In genomic region chr10:84879823-84880571, GRCm38 (mm10) we compare ENCODE assay signal across 24 mouse cellular contexts. TPM values are rescaled to one million over a fixed set of nuclear protein-coding genes. Genes with fewer than 3 reads are reported as not detected.
DNase-seq lines count a peak whose midpoint lies in the region; ATAC-seq and TF ChIP-seq lines count a peak whose summit lies in the region.
"Had no signal": no experiment of that assay in that cellular context is flagged by ENCODE, and none has a peak within 500 bp of the region (broad histone marks: within the 10 kb centered on the region; RNA-seq: fewer than 3 reads in every experiment).

No protein-coding gene starts in this region.

- no peak overlapping the region for H3K27ac ChIP-seq in hindbrain, embryonic 10.5 days
- no peak overlapping the region for H3K27ac ChIP-seq in hindbrain, postnatal 0 days
- no peak overlapping the region for H3K27ac ChIP-seq in kidney, postnatal 0 days
- H3K27ac ChIP-seq in midbrain, embryonic 11.5 days (ENCODE audit: low read depth, low read length) = no peak overlapping the region
- no peak overlapping the region for H3K27ac ChIP-seq in midbrain, postnatal 0 days (ENCODE audit: low read depth, low read length)
- no peak overlapping the region for H3K27ac ChIP-seq in hindbrain, embryonic 13.5 days
- H3K27ac ChIP-seq: embryonic facial prominence, embryonic 13.5 days; forebrain, embryonic 13.5 days; heart, adult 2 months; heart, embryonic 13.5 days; liver, embryonic 13.5 days; macrophage had no signal

- peaks cover 11% of the 10 kb centered on the region for H3K4me1 ChIP-seq in hindbrain, embryonic 10.5 days (replicated peaks)
- H3K4me1 ChIP-seq in hindbrain, postnatal 0 days (ENCODE audit: insufficient read depth, low read length) = no peaks in the 10 kb centered on the region
- H3K4me1 ChIP-seq in kidney, postnatal 0 days (replicated peaks; ENCODE audit: insufficient read depth, low read length) = no peaks in the 10 kb centered on the region
- H3K4me1 ChIP-seq in midbrain, embryonic 11.5 days (ENCODE audit: control insufficient read depth, insufficient read depth, low read length) = peaks cover 3% of the 10 kb centered on the region; the same call in 1 of the 2 replicates
- no peaks in the 10 kb centered on the region for H3K4me1 ChIP-seq in midbrain, postnatal 0 days (ENCODE audit: insufficient read depth, low read length)
- H3K4me1 ChIP-seq in hindbrain, embryonic 13.5 days (replicated peaks) = peaks cover 5% of the 10 kb centered on the region
- H3K4me1 ChIP-seq: embryonic facial prominence, embryonic 13.5 days; forebrain, embryonic 13.5 days; heart, embryonic 13.5 days; liver, embryonic 13.5 days had no signal

- H3K36me3 ChIP-seq in hindbrain, embryonic 10.5 days = peaks cover 63% of the 10 kb centered on the region
- no peaks in the 10 kb centered on the region for H3K36me3 ChIP-seq in hindbrain, postnatal 0 days (ENCODE audit: insufficient read depth, low read length)
- H3K36me3 ChIP-seq in kidney, postnatal 0 days (ENCODE audit: insufficient read depth, low read length) = no peaks in the 10 kb centered on the region
- 0 out of 2 replicates have a peak, but pooled peaks cover 4% of the 10 kb centered on the region for H3K36me3 ChIP-seq in midbrain, embryonic 11.5 days (ENCODE audit: control insufficient read depth, insufficient read depth, low read length)
- H3K36me3 ChIP-seq in midbrain, postnatal 0 days (ENCODE audit: insufficient read depth, low read length) = no peaks in the 10 kb centered on the region
- H3K36me3 ChIP-seq in hindbrain, embryonic 13.5 days = no peaks in the 10 kb centered on the region
- H3K36me3 ChIP-seq: embryonic facial prominence, embryonic 13.5 days; heart, embryonic 13.5 days; liver, embryonic 13.5 days had no signal

- no peak overlapping the region for H3K4me2 ChIP-seq in hindbrain, postnatal 0 days (ENCODE audit: low read depth, low read length)
- no peak overlapping the region for H3K4me2 ChIP-seq in kidney, postnatal 0 days (ENCODE audit: low read length)
- no peak overlapping the region for H3K4me2 ChIP-seq in midbrain, embryonic 11.5 days
- H3K4me2 ChIP-seq in midbrain, postnatal 0 days (ENCODE audit: low read depth, low read length, poor library complexity, severe bottlenecking) = no peak overlapping the region
- H3K4me2 ChIP-seq in hindbrain, embryonic 13.5 days = no peak overlapping the region
- H3K4me2 ChIP-seq: embryonic facial prominence, embryonic 13.5 days; forebrain, embryonic 13.5 days; heart, embryonic 13.5 days; liver, embryonic 13.5 days; lung, embryonic 14.5 days had no signal

- no peaks in the 10 kb centered on the region for H3K9me3 ChIP-seq in hindbrain, embryonic 10.5 days
- H3K9me3 ChIP-seq in hindbrain, postnatal 0 days (ENCODE audit: low read length) = no peaks in the 10 kb centered on the region
- no peaks in the 10 kb centered on the region for H3K9me3 ChIP-seq in kidney, postnatal 0 days (replicated peaks; ENCODE audit: low read length)
- H3K9me3 ChIP-seq in midbrain, embryonic 11.5 days (ENCODE audit: control insufficient read depth, low read length) = no peaks in the 10 kb centered on the region
- no peaks in the 10 kb centered on the region for H3K9me3 ChIP-seq in midbrain, postnatal 0 days (ENCODE audit: low read length)
- H3K9me3 ChIP-seq in hindbrain, embryonic 13.5 days = no peaks in the 10 kb centered on the region
- H3K9me3 ChIP-seq: embryonic facial prominence, embryonic 13.5 days; forebrain, embryonic 13.5 days; heart, embryonic 13.5 days; liver, embryonic 13.5 days had no signal

- H3K27me3 ChIP-seq in hindbrain, embryonic 10.5 days (ENCODE audit: insufficient read depth, poor library complexity, severe bottlenecking) = no peaks in the 10 kb centered on the region
- no peaks in the 10 kb centered on the region for H3K27me3 ChIP-seq in hindbrain, postnatal 0 days (ENCODE audit: insufficient read depth, low read length)
- H3K27me3 ChIP-seq in kidney, postnatal 0 days (ENCODE audit: insufficient read depth, low read length) = no peaks in the 10 kb centered on the region
- H3K27me3 ChIP-seq in midbrain, embryonic 11.5 days (ENCODE audit: control insufficient read depth, insufficient read depth, low read length) = no peaks in the 10 kb centered on the region
- no peaks in the 10 kb centered on the region for H3K27me3 ChIP-seq in midbrain, postnatal 0 days (ENCODE audit: insufficient read depth, low read length)
- H3K27me3 ChIP-seq in hindbrain, embryonic 13.5 days = no peaks in the 10 kb centered on the region
- H3K27me3 ChIP-seq: embryonic facial prominence, embryonic 13.5 days; forebrain, embryonic 13.5 days; liver, embryonic 13.5 days had no signal

- peak; percentile 26 for DNase-seq in hindbrain, embryonic 10.5 days (ENCODE audit: low spot score)
- no peak for DNase-seq in hindbrain, postnatal 0 days (ENCODE audit: low spot score)
- peak; percentile 23 for DNase-seq in kidney, postnatal 0 days (ENCODE audit: low spot score)
- no peak for DNase-seq in kidney, adult 18-20 months
- no peak for DNase-seq in midbrain, embryonic 11.5 days (ENCODE audit: low spot score, missing footprints)
- no peak for DNase-seq in midbrain, postnatal 0 days (ENCODE audit: low spot score)
- DNase-seq in left cerebral cortex, postnatal 4 days = no peak
- DNase-seq: adrenal gland, postnatal 25 days; cerebellum, adult 9-11 months; gastrocnemius, postnatal 36 days; heart, adult 2 months; kidney, adult 11 months; liver, embryonic 13.5 days; lung, embryonic 14.5 days; retina, postnatal 1 day; right cerebral cortex, postnatal 25 days; spleen, adult 18-20 months had no signal

- H3K9ac ChIP-seq in hindbrain, postnatal 0 days (replicated peaks; ENCODE audit: low read length) = no peak overlapping the region
- no peak overlapping the region for H3K9ac ChIP-seq in kidney, postnatal 0 days (ENCODE audit: low read depth, low read length)
- no peak overlapping the region for H3K9ac ChIP-seq in midbrain, embryonic 11.5 days (ENCODE audit: low read length)
- H3K9ac ChIP-seq in midbrain, postnatal 0 days (replicated peaks; ENCODE audit: low read length, poor library complexity, severe bottlenecking) = no peak overlapping the region
- no peak overlapping the region for H3K9ac ChIP-seq in hindbrain, embryonic 13.5 days
- H3K9ac ChIP-seq: embryonic facial prominence, embryonic 13.5 days; forebrain, embryonic 13.5 days; heart, embryonic 13.5 days; liver, embryonic 13.5 days; lung, embryonic 14.5 days had no signal

- no peak for TF ChIP-seq CTCF in hindbrain, postnatal 0 days (IDR thresholded peaks at IDR 0.05; ENCODE audit: low read depth)
- TF ChIP-seq CTCF in kidney, postnatal 0 days (IDR thresholded peaks at IDR 0.05; ENCODE audit: low read depth) = no peak
- no peak for TF ChIP-seq CTCF in midbrain, postnatal 0 days (IDR thresholded peaks at IDR 0.05)

- 63% methylated on average over 9 of the region's 9 CpGs for WGBS in hindbrain, embryonic 10.5 days
- WGBS in hindbrain, postnatal 0 days = 45% methylated on average over 9 of the region's 9 CpGs
- WGBS in kidney, postnatal 0 days = 59% methylated on average over 9 of the region's 9 CpGs
- WGBS in midbrain, embryonic 11.5 days = 59% methylated on average over 9 of the region's 9 CpGs
- 43% methylated on average over 9 of the region's 9 CpGs for WGBS in midbrain, postnatal 0 days
- WGBS in hindbrain, embryonic 13.5 days = 75% methylated on average over 9 of the region's 9 CpGs

- intact Hi-C loops in left cerebral cortex, postnatal 4 days (cut with DNase I) = no loop called here

- ATAC-seq in hindbrain, postnatal 0 days = no peak
- ATAC-seq in kidney, postnatal 0 days (replicated peaks; ENCODE audit: low FRiP score, low read depth) = no peak
- ATAC-seq in midbrain, embryonic 11.5 days (ENCODE audit: low FRiP score) = 0 out of 2 replicates have a peak, but pooled peaks have one; percentile 67
- ATAC-seq in midbrain, postnatal 0 days (ENCODE audit: low FRiP score) = no peak
- ATAC-seq in hindbrain, embryonic 13.5 days (ENCODE audit: low FRiP score) = 0 out of 2 replicates have a peak, but pooled peaks have one; percentile 59
- ATAC-seq: CD4-positive, CD25-positive, alpha-beta regulatory T cell, adult 4 months; forebrain, embryonic 13.5 days had no signal

- no peak overlapping the region for H3K4me3 ChIP-seq in hindbrain, embryonic 10.5 days
- H3K4me3 ChIP-seq in hindbrain, postnatal 0 days (ENCODE audit: low read length) = no peak overlapping the region
- H3K4me3 ChIP-seq in kidney, postnatal 0 days (replicated peaks; ENCODE audit: low read depth, low read length) = no peak overlapping the region
- no peak overlapping the region for H3K4me3 ChIP-seq in midbrain, embryonic 11.5 days (ENCODE audit: low read depth, low read length)
- no peak overlapping the region for H3K4me3 ChIP-seq in midbrain, postnatal 0 days (ENCODE audit: low read depth, low read length)
- no peak overlapping the region for H3K4me3 ChIP-seq in hindbrain, embryonic 13.5 days
- H3K4me3 ChIP-seq: embryonic facial prominence, embryonic 13.5 days; erythroblast, embryonic 14.5 days; forebrain, embryonic 13.5 days; heart, adult 2 months; heart, embryonic 13.5 days; liver, embryonic 13.5 days had no signal

RNA-seq across cellular contexts. Expression of gene Ric8b, which starts 37.4 kb away (rescaled TPM):
- 27.4 and 29.5 TPM in 2 replicates for polyA plus RNA-seq in hindbrain, embryonic 10.5 days (2016; fragmentation: Nextera tagmentation; extraction: Ambion mirVana)
- total RNA-seq in hindbrain, postnatal 0 days (2014; rRNA removed) = 47.6 and 49.6 TPM in 2 replicates
- 30.6 and 33.8 TPM in 2 replicates for polyA plus RNA-seq in hindbrain, postnatal 0 days (2015; fragmentation: Nextera tagmentation; extraction: Ambion mirVana)
- polyA plus RNA-seq in kidney, postnatal 0 days (2015; fragmentation: Nextera tagmentation; extraction: Ambion mirVana) = 16.3 and 17.2 TPM in 2 replicates
- polyA plus RNA-seq in midbrain, embryonic 11.5 days (2014; fragmentation: Nextera tagmentation; extraction: Ambion mirVana) = 25.0 and 27.3 TPM in 2 replicates
- total RNA-seq in midbrain, postnatal 0 days (2014; rRNA removed) = 48.4 and 61.2 TPM in 2 replicates
- 34.5 and 34.8 TPM in 2 replicates for polyA plus RNA-seq in midbrain, postnatal 0 days (2015; fragmentation: Nextera tagmentation; extraction: Ambion mirVana)
- 49.6 and 49.9 TPM in 2 replicates for polyA plus RNA-seq in hindbrain, embryonic 13.5 days (2015; fragmentation: Nextera tagmentation; extraction: Ambion mirVana)
- 10 to 100 TPM; 47.9 to 49.0 TPM for total RNA-seq in left cerebral cortex, postnatal 4 days (2021)

Comparison
In these comparisons a context has a peak if more than half of its experiments do, and no peak if none do; other contexts are left out.
1. DNase-seq: peak in hindbrain, embryonic 10.5 days (single experiment) and kidney, postnatal 0 days (single experiment); none in hindbrain, postnatal 0 days (single experiment), kidney, adult 18-20 months (single experiment), midbrain, embryonic 11.5 days (single experiment), midbrain, postnatal 0 days (single experiment) and left cerebral cortex, postnatal 4 days (single experiment).
2. ATAC-seq: peak in midbrain, embryonic 11.5 days (single experiment) and hindbrain, embryonic 13.5 days (single experiment); none in hindbrain, postnatal 0 days (single experiment), kidney, postnatal 0 days (single experiment) and midbrain, postnatal 0 days (single experiment).